Mouse (Mus musculus): ENCODE measurements around the gene Xrra1. TPM values are rescaled to one million over a fixed set of nuclear protein-coding genes. Genes with fewer than 3 reads are reported as not detected.

The Xrra1 gene
- polyA plus RNA-seq, 1 experiment from 2014 or later = 0.23 TPM

GRCm38 (mm10) chr7:99893967-99894366 is 35.1 kb downstream of the Xrra1 start:
- WGBS (ENCODE audit: insufficient replicate concordance) = 74% methylated on average over 3 of the region's 3 CpGs
- no peak overlapping the region for H3K27ac ChIP-seq (ENCODE audit: low read depth, low read length)
- no peak overlapping the region for H3K4me3 ChIP-seq (ENCODE audit: low read depth, low read length)
- H3K4me2 ChIP-seq = no peak overlapping the region
- H3K4me1 ChIP-seq (ENCODE audit: control insufficient read depth, insufficient read depth, low read length) = 0 out of 2 replicates have a peak, but pooled peaks cover 3% of the 10 kb centered on the region
- no peaks in the 10 kb centered on the region for H3K9me3 ChIP-seq (replicated peaks; ENCODE audit: control insufficient read depth, low read length)
- ATAC-seq (replicated peaks; ENCODE audit: insufficient number of reproducible peaks, low FRiP score, low TSS enrichment) = no peak
- no peaks in the 10 kb centered on the region for H3K36me3 ChIP-seq (ENCODE audit: control insufficient read depth, insufficient read depth, low read length)
- H3K9ac ChIP-seq (ENCODE audit: low read depth, low read length) = no peak overlapping the region
- H3K27me3 ChIP-seq (ENCODE audit: control insufficient read depth, insufficient read depth, low read length) = no peaks in the 10 kb centered on the region

GRCm38 (mm10) chr7:99894478-99894877 is 35.6 kb downstream of the Xrra1 start:
- Histone ChIP-seq H3K27ac (ENCODE audit: low read depth, low read length) (no peak overlapping the region), H3K4me1 (ENCODE audit: control insufficient read depth, insufficient read depth, low read length) (0 out of 2 replicates have a peak, but pooled peaks cover under 1% of the 10 kb centered on the region), H3K9me3 (replicated peaks; ENCODE audit: control insufficient read depth, low read length) (no peaks in the 10 kb centered on the region), H3K9ac (ENCODE audit: low read depth, low read length) (no peak overlapping the region), H3K4me3 (ENCODE audit: low read depth, low read length) (no peak overlapping the region), H3K27me3 (ENCODE audit: control insufficient read depth, insufficient read depth, low read length) (no peaks in the 10 kb centered on the region), H3K4me2 (no peak overlapping the region), H3K36me3 (ENCODE audit: control insufficient read depth, insufficient read depth, low read length) (no peaks in the 10 kb centered on the region)
- ATAC-seq (replicated peaks; ENCODE audit: insufficient number of reproducible peaks, low FRiP score, low TSS enrichment) = no peak
- WGBS (ENCODE audit: insufficient replicate concordance) = 79% methylated on average over 6 of the region's 6 CpGs

- no peak overlapping the region for H3K4me3 ChIP-seq (ENCODE audit: low read depth, low read length)
- no peaks in the 10 kb centered on the region for H3K36me3 ChIP-seq (ENCODE audit: control insufficient read depth, insufficient read depth, low read length)
- H3K4me1 ChIP-seq (ENCODE audit: control insufficient read depth, insufficient read depth, low read length) = no peaks in the 10 kb centered on the region
- no peak overlapping the region for H3K9ac ChIP-seq (ENCODE audit: low read depth, low read length)
- H3K9me3 ChIP-seq (replicated peaks; ENCODE audit: control insufficient read depth, low read length) = no peaks in the 10 kb centered on the region
- 72% methylated on average over 4 of the region's 4 CpGs for WGBS (ENCODE audit: insufficient replicate concordance)
- no peaks in the 10 kb centered on the region for H3K27me3 ChIP-seq (ENCODE audit: control insufficient read depth, insufficient read depth, low read length)
- no peak for ATAC-seq (replicated peaks; ENCODE audit: insufficient number of reproducible peaks, low FRiP score, low TSS enrichment)
- H3K4me2 ChIP-seq = no peak overlapping the region
- H3K27ac ChIP-seq (ENCODE audit: low read depth, low read length) = no peak overlapping the region
Observed at GRCm38 (mm10) chr7:99896905-99897304, 38.0 kb downstream of the Xrra1 start.

GRCm38 (mm10) chr7:99902208-99902607 is 43.3 kb downstream of the Xrra1 start:
- no peak overlapping the region for H3K4me2 ChIP-seq
- 55% methylated on average over 4 of the region's 4 CpGs for WGBS (ENCODE audit: insufficient replicate concordance)
- no peaks in the 10 kb centered on the region for H3K36me3 ChIP-seq (ENCODE audit: control insufficient read depth, insufficient read depth, low read length)
- no peak overlapping the region for H3K9ac ChIP-seq (ENCODE audit: low read depth, low read length)
- no peaks in the 10 kb centered on the region for H3K9me3 ChIP-seq (replicated peaks; ENCODE audit: control insufficient read depth, low read length)
- no peak for ATAC-seq (replicated peaks; ENCODE audit: insufficient number of reproducible peaks, low FRiP score, low TSS enrichment)
- peaks cover 5% of the 10 kb centered on the region; the same call in 1 of the 2 replicates for H3K4me1 ChIP-seq (ENCODE audit: control insufficient read depth, insufficient read depth, low read length)
- H3K27me3 ChIP-seq (ENCODE audit: control insufficient read depth, insufficient read depth, low read length) = no peaks in the 10 kb centered on the region
- no peak overlapping the region for H3K4me3 ChIP-seq (ENCODE audit: low read depth, low read length)
- no peak overlapping the region for H3K27ac ChIP-seq (ENCODE audit: low read depth, low read length)

GRCm38 (mm10) chr7:99902918-99903665 is 44.2 kb downstream of the Xrra1 start:
- H3K4me3 ChIP-seq (ENCODE audit: low read depth, low read length) = no peak overlapping the region
- H3K36me3 ChIP-seq (ENCODE audit: control insufficient read depth, insufficient read depth, low read length) = no peaks in the 10 kb centered on the region
- WGBS (ENCODE audit: insufficient replicate concordance) = 63% methylated on average over 11 of the region's 11 CpGs
- no peak overlapping the region for H3K4me2 ChIP-seq
- no peak overlapping the region for H3K27ac ChIP-seq (ENCODE audit: low read depth, low read length)
- H3K9ac ChIP-seq (ENCODE audit: low read depth, low read length) = no peak overlapping the region
- H3K9me3 ChIP-seq (replicated peaks; ENCODE audit: control insufficient read depth, low read length) = no peaks in the 10 kb centered on the region
- no peaks in the 10 kb centered on the region for H3K27me3 ChIP-seq (ENCODE audit: control insufficient read depth, insufficient read depth, low read length)
- peaks cover 5% of the 10 kb centered on the region; the same call in 1 of the 2 replicates for H3K4me1 ChIP-seq (ENCODE audit: control insufficient read depth, insufficient read depth, low read length)
- no peak for ATAC-seq (replicated peaks; ENCODE audit: insufficient number of reproducible peaks, low FRiP score, low TSS enrichment)

GRCm38 (mm10) chr7:99904421-99905005 is 45.6 kb downstream of the Xrra1 start:
- peaks cover 5% of the 10 kb centered on the region; the same call in 1 of the 2 replicates for H3K4me1 ChIP-seq (ENCODE audit: control insufficient read depth, insufficient read depth, low read length)
- no peak overlapping the region for H3K27ac ChIP-seq (ENCODE audit: low read depth, low read length)
- no peak for ATAC-seq (replicated peaks; ENCODE audit: insufficient number of reproducible peaks, low FRiP score, low TSS enrichment)
- H3K27me3 ChIP-seq (ENCODE audit: control insufficient read depth, insufficient read depth, low read length) = no peaks in the 10 kb centered on the region
- H3K36me3 ChIP-seq (ENCODE audit: control insufficient read depth, insufficient read depth, low read length) = no peaks in the 10 kb centered on the region
- H3K4me3 ChIP-seq (ENCODE audit: low read depth, low read length) = no peak overlapping the region
- no peaks in the 10 kb centered on the region for H3K9me3 ChIP-seq (replicated peaks; ENCODE audit: control insufficient read depth, low read length)
- no peak overlapping the region for H3K4me2 ChIP-seq
- H3K9ac ChIP-seq (ENCODE audit: low read depth, low read length) = no peak overlapping the region
- 29% methylated on average over 3 of the region's 3 CpGs for WGBS (ENCODE audit: insufficient replicate concordance)

GRCm38 (mm10) chr7:99906346-99906745 is 47.4 kb downstream of the Xrra1 start:
- 82% methylated on average over 3 of the region's 3 CpGs for WGBS (ENCODE audit: insufficient replicate concordance)
- Histone ChIP-seq H3K4me3 (ENCODE audit: low read depth, low read length) (no peak overlapping the region), H3K9me3 (replicated peaks; ENCODE audit: control insufficient read depth, low read length) (no peaks in the 10 kb centered on the region), H3K4me2 (no peak overlapping the region), H3K4me1 (ENCODE audit: control insufficient read depth, insufficient read depth, low read length) (peaks cover 5% of the 10 kb centered on the region; the same call in 1 of the 2 replicates), H3K9ac (ENCODE audit: low read depth, low read length) (no peak overlapping the region), H3K27me3 (ENCODE audit: control insufficient read depth, insufficient read depth, low read length) (no peaks in the 10 kb centered on the region), H3K36me3 (ENCODE audit: control insufficient read depth, insufficient read depth, low read length) (no peaks in the 10 kb centered on the region), H3K27ac (ENCODE audit: low read depth, low read length) (no peak overlapping the region)
- ATAC-seq (replicated peaks; ENCODE audit: insufficient number of reproducible peaks, low FRiP score, low TSS enrichment) = no peak

GRCm38 (mm10) chr7:99907463-99907862 is 48.5 kb downstream of the Xrra1 start:
- no peaks in the 10 kb centered on the region for H3K36me3 ChIP-seq (ENCODE audit: control insufficient read depth, insufficient read depth, low read length)
- ATAC-seq (replicated peaks; ENCODE audit: insufficient number of reproducible peaks, low FRiP score, low TSS enrichment) = no peak
- WGBS (ENCODE audit: insufficient replicate concordance) = 63% methylated on average over 3 of the region's 3 CpGs
- no peaks in the 10 kb centered on the region for H3K27me3 ChIP-seq (ENCODE audit: control insufficient read depth, insufficient read depth, low read length)
- H3K27ac ChIP-seq (ENCODE audit: low read depth, low read length) = no peak overlapping the region
- H3K4me3 ChIP-seq (ENCODE audit: low read depth, low read length) = no peak overlapping the region
- H3K9ac ChIP-seq (ENCODE audit: low read depth, low read length) = no peak overlapping the region
- H3K9me3 ChIP-seq (replicated peaks; ENCODE audit: control insufficient read depth, low read length) = no peaks in the 10 kb centered on the region
- peaks cover 5% of the 10 kb centered on the region; the same call in 1 of the 2 replicates for H3K4me1 ChIP-seq (ENCODE audit: control insufficient read depth, insufficient read depth, low read length)
- H3K4me2 ChIP-seq = no peak overlapping the region

Measured in heart, embryonic 11.5 days (tissue).